Mouse (Mus musculus): ENCODE measurements around the gene Hist1h2ad. TPM values are rescaled to one million over a fixed set of nuclear protein-coding genes. Genes with fewer than 3 reads are reported as not detected.
"Not testable (repeated sequence)": the region's sequence is repeated elsewhere in the genome, so short reads cannot be mapped to it uniquely, and the experiment has no call there.

Hist1h2ad gene
- polyA plus RNA-seq, 1 experiment from 2014 or later = 2.3 TPM

DNA sequence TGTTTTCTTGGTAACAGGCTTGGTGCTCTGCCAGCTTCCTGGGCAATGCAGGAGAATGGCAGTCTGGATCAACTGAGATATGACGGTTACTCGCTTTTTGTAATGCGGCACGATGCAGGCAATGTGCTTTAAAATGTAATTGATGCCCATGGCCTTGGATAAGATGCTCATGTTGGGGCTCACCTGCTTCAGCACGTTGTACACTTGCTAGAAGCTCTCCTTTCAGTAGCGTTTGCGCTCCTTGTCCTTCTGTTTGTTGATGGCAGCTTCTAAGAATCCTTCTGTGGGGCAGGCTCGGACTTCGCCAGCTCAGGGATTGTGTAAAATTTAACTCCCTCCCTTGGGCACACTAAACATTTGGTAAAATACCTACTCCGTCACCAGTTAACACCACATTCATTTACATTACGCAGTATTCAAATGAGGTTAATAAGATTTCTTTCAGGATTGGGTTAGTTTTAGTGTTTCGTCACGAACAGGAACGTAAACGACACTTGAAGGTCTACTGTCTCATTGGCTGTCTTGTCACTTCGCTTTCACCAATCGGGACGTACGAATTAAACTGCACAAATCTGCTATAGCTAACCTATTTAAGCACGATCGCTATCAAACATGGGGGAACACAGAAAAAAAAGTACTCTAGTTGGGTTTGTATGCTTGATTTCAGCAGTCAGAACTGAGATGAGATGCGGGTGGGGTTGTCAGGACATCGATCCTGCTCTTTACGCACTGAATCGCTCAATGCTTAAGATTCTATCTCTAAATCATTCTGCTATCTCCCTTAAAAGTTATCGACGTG is 46.8 kb downstream of the Hist1h2ad start, which contains the start of gene Hist1h2be:
Hist1h2be (minus strand) TSS at position 392 of the 799 bp plus-strand sequence.
- Histone ChIP-seq H3K27ac (peak within 1 kb of the TSS; percentile 98), H3K4me2 (peak within 1 kb of the TSS; percentile 86), H3K4me3 (peak within 1 kb of the TSS; percentile 59), H3K36me3 (no peaks in the 10 kb centered on the region), H3K4me1 (peaks cover 6% of the 10 kb centered on the region; the same call in 1 of the 2 replicates), H3K9ac (peak within 1 kb of the TSS; percentile 84), H3K27me3 (no peaks in the 10 kb centered on the region), H3K9me3 (no peaks in the 10 kb centered on the region)
- ATAC-seq (ENCODE audit: insufficient number of reproducible peaks, low FRiP score, low TSS enrichment, low read depth) = peak; percentile 87
- under 1% methylated on average over 27 of the region's 27 CpGs for WGBS

DNA sequence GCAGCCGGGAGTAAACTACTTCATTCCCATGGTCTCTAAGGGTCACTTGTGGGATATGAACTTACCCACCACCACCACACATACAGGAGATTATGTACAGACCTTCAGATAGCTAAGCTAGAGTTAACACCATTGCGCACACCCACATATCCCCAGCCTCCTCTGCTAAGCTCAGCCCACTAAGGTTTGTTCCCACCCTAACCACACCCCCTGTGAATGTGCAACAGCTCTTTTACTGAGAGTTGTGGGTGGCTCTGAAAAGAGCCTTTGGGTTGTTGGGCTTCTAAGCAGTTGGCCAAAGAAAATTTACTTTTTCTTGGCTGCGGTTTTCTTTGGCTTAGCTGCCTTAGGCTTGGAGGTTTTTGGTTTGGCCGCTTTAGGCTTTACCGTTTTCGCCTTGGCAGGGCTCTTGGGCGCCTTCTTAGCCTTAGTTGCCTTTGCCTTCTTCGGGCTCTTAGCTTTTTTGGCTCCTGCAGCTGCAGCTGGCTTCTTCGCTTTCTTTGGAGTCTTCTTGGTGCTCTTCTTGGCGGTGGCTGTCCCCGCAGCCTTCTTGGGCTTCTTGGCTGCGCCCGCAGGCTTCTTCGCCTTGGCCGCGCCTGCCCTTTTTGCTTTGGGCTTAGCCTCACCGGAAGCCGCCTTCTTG is 47.5 kb downstream of the Hist1h2ad start:
- Histone ChIP-seq H3K27ac (peak overlapping the region; percentile 98), H3K36me3 (no peaks in the 10 kb centered on the region), H3K27me3 (no peaks in the 10 kb centered on the region), H3K4me1 (peaks cover 6% of the 10 kb centered on the region; the same call in 1 of the 2 replicates), H3K9ac (peak overlapping the region; percentile 84), H3K9me3 (no peaks in the 10 kb centered on the region), H3K4me3 (peak overlapping the region; percentile 59), H3K4me2 (peak overlapping the region; percentile 86)
- 0% methylated on average over 18 of the region's 18 CpGs for WGBS
- ATAC-seq (ENCODE audit: insufficient number of reproducible peaks, low FRiP score, low TSS enrichment, low read depth) = peak; percentile 85

DNA sequence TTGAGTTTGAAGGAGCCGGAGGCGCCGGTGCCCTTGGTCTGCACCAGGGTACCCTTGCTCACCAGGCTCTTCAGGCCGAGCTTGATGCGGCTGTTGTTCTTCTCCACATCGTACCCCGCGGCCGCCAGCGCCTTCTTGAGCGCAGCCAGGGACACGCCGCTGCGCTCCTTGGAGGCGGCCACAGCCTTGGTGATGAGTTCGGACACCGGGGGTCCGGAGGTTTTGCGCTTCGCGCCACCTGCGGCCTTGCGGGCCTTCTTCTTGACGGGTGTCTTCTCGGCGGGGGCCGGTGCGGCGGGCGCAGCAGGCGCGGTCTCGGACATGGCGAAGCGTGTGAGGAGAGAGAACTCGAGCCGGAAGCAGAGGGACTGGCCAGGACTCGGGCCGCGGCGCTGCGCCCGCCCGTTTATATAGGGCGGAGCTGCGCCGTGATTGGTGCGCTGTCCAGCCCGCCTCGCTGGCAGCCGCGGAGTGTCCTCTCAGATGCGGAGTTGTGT is 48.0 kb downstream of the Hist1h2ad start, which contains the start of gene Hist1h1e:
Hist1h1e (minus strand) TSS at position 384 of the 497 bp plus-strand sequence.
- H3K4me3 ChIP-seq = peak within 1 kb of the TSS; percentile 59
- H3K9ac ChIP-seq = peak within 1 kb of the TSS; percentile 84
- H3K27me3 ChIP-seq, H3K4me1 ChIP-seq, H3K36me3 ChIP-seq, H3K9me3 ChIP-seq: not testable (repeated sequence)
- peak within 1 kb of the TSS; percentile 86 for H3K4me2 ChIP-seq
- 0% methylated on average over 53 of the region's 53 CpGs for WGBS
- H3K27ac ChIP-seq = peak within 1 kb of the TSS; percentile 98
- peak; percentile 91 for ATAC-seq (ENCODE audit: insufficient number of reproducible peaks, low FRiP score, low TSS enrichment, low read depth)

DNA sequence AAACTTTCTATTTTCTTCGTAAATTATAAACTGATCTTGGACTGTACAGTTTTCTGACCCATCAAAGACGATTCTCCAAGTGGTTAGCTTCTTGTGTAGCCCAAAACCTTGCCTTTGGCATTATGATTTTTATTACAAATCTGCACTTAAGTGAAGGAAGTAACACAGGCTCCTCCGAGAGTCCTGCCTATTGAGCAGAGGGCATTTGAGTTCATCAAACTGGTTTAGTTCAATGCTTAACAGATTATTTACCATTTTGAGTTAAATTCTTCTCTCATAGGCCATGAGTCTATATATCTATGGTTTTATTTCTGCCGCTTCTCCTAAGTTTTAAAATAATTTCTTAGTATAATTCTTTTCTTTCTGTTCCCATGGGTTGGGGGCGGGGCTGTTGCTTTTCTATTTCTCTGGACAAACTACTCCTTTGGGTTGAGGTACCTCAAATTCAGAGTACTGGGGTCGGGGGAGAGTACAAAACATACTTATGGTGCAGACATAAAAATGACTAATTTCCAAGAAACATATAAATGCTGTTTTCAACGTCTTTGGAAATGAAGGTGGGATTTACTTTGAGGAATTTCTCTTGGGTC is 48.8 kb downstream of the Hist1h2ad start:
- H3K4me2 ChIP-seq = peak overlapping the region; percentile 86
- H3K4me1 ChIP-seq = peaks cover 6% of the 10 kb centered on the region; the same call in 1 of the 2 replicates
- H3K27me3 ChIP-seq = no peaks in the 10 kb centered on the region
- peak overlapping the region; percentile 98 for H3K27ac ChIP-seq
- 0 out of 2 replicates have a peak overlapping the region, but pooled peaks have one; percentile 84 for H3K9ac ChIP-seq
- no peaks in the 10 kb centered on the region for H3K36me3 ChIP-seq
- no peak for ATAC-seq (ENCODE audit: insufficient number of reproducible peaks, low FRiP score, low TSS enrichment, low read depth)
- WGBS = 24% methylated on average over 7 of the region's 7 CpGs
- no peaks in the 10 kb centered on the region for H3K9me3 ChIP-seq
- peak overlapping the region; percentile 59 for H3K4me3 ChIP-seq

Small RNAs within 50 kb of the gene (microRNA-seq; reads per million reads assigned to microRNA genes)
- gene Gm44297 (0.61 reads per million), gene Gm44359 (not detected), gene Gm44394 (not detected)

Other genes with a start within 250 kb of the Hist1h2ad start
- gene Zfp322a, start 205.2 kb upstream of the Hist1h2ad start, polyA plus RNA-seq (2015; fragmentation: Nextera tagmentation; extraction: Ambion mirVana) = 42.4 and 44.2 TPM in 2 replicates
- 11.9 and 13.9 TPM in 2 replicates for gene Abt1, start 150.5 kb upstream of the Hist1h2ad start, polyA plus RNA-seq (2015; fragmentation: Nextera tagmentation; extraction: Ambion mirVana)
- gene Btn1a1, start 108.5 kb upstream of the Hist1h2ad start, polyA plus RNA-seq (2015; fragmentation: Nextera tagmentation; extraction: Ambion mirVana) = 0.18 and 0.22 TPM in 2 replicates
- gene Btn2a2, start 85.5 kb upstream of the Hist1h2ad start, polyA plus RNA-seq (2015; fragmentation: Nextera tagmentation; extraction: Ambion mirVana) = 0.61 and 0.67 TPM in 2 replicates
- gene Hist1h4h, start 43.3 kb upstream of the Hist1h2ad start, polyA plus RNA-seq (2015; fragmentation: Nextera tagmentation; extraction: Ambion mirVana) = 4.8 and 6.3 TPM in 2 replicates
- 4.1 and 7.5 TPM in 2 replicates for gene Hist1h2af, start 40.5 kb upstream of the Hist1h2ad start, polyA plus RNA-seq (2015; fragmentation: Nextera tagmentation; extraction: Ambion mirVana)
- gene Hist1h3g, start 39.0 kb upstream of the Hist1h2ad start, polyA plus RNA-seq (2015; fragmentation: Nextera tagmentation; extraction: Ambion mirVana) = 3.4 and 5.4 TPM in 2 replicates
- 0.77 and 0.83 TPM in 2 replicates for gene Hist1h2bh, start 31.0 kb upstream of the Hist1h2ad start, polyA plus RNA-seq (2015; fragmentation: Nextera tagmentation; extraction: Ambion mirVana)
- gene Hist1h3f, start 30.3 kb upstream of the Hist1h2ad start, polyA plus RNA-seq (2015; fragmentation: Nextera tagmentation; extraction: Ambion mirVana) = 1.1 TPM in 1 of 2 replicates, not detected in the other
- 0.65 and 0.95 TPM in 2 replicates for gene Hist1h4f, start 22.7 kb upstream of the Hist1h2ad start, polyA plus RNA-seq (2015; fragmentation: Nextera tagmentation; extraction: Ambion mirVana)
- 0.32 and 0.51 TPM in 2 replicates for gene Hist1h1d, start 21.1 kb upstream of the Hist1h2ad start, polyA plus RNA-seq (2015; fragmentation: Nextera tagmentation; extraction: Ambion mirVana)
- gene Hist1h3e, start 12.0 kb upstream of the Hist1h2ad start, polyA plus RNA-seq (2015; fragmentation: Nextera tagmentation; extraction: Ambion mirVana) = 2.1 and 4.8 TPM in 2 replicates
- 68.7 and 88.5 TPM in 2 replicates for gene Hist1h2ae, start 3.2 kb upstream of the Hist1h2ad start, polyA plus RNA-seq (2015; fragmentation: Nextera tagmentation; extraction: Ambion mirVana)
- gene Hist1h2bg, start 3.0 kb upstream of the Hist1h2ad start, polyA plus RNA-seq (2015; fragmentation: Nextera tagmentation; extraction: Ambion mirVana) = 5.5 and 6.0 TPM in 2 replicates
- gene Hist1h2bf, start 185 bp upstream of the Hist1h2ad start, polyA plus RNA-seq (2015; fragmentation: Nextera tagmentation; extraction: Ambion mirVana) = 2.9 and 5.8 TPM in 2 replicates
- gene Hist1h3d, start 1.4 kb downstream of the Hist1h2ad start, polyA plus RNA-seq (2015; fragmentation: Nextera tagmentation; extraction: Ambion mirVana) = 5.8 and 6.5 TPM in 2 replicates
- 75.2 and 108 TPM in 2 replicates for gene Hist1h4d, start 7.2 kb downstream of the Hist1h2ad start, polyA plus RNA-seq (2015; fragmentation: Nextera tagmentation; extraction: Ambion mirVana)
- 1.9 and 2.1 TPM in 2 replicates for gene Hist1h2be, start 46.7 kb downstream of the Hist1h2ad start, polyA plus RNA-seq (2015; fragmentation: Nextera tagmentation; extraction: Ambion mirVana)
- 17.2 and 18.2 TPM in 2 replicates for gene Hist1h1e, start 48.2 kb downstream of the Hist1h2ad start, polyA plus RNA-seq (2015; fragmentation: Nextera tagmentation; extraction: Ambion mirVana)
- 0.76 and 0.78 TPM in 2 replicates for gene Hist1h2ac, start 109.6 kb downstream of the Hist1h2ad start, polyA plus RNA-seq (2015; fragmentation: Nextera tagmentation; extraction: Ambion mirVana)
- 47.2 and 57.0 TPM in 2 replicates for gene Hist1h2bc, start 109.8 kb downstream of the Hist1h2ad start, polyA plus RNA-seq (2015; fragmentation: Nextera tagmentation; extraction: Ambion mirVana)
- 0.20 TPM in 1 of 2 replicates, not detected in the other for gene Hist1h1t, start 121.4 kb downstream of the Hist1h2ad start, polyA plus RNA-seq (2015; fragmentation: Nextera tagmentation; extraction: Ambion mirVana)
- 3.2 and 4.0 TPM in 2 replicates for gene Hist1h4c, start 124.1 kb downstream of the Hist1h2ad start, polyA plus RNA-seq (2015; fragmentation: Nextera tagmentation; extraction: Ambion mirVana)
- 7.3 and 10.3 TPM in 2 replicates for gene Hfe, start 136.5 kb downstream of the Hist1h2ad start, polyA plus RNA-seq (2015; fragmentation: Nextera tagmentation; extraction: Ambion mirVana)
- 28.0 and 31.1 TPM in 2 replicates for gene Hist1h1c, start 164.4 kb downstream of the Hist1h2ad start, polyA plus RNA-seq (2015; fragmentation: Nextera tagmentation; extraction: Ambion mirVana)
- gene Hist1h3c, start 171.2 kb downstream of the Hist1h2ad start, polyA plus RNA-seq (2015; fragmentation: Nextera tagmentation; extraction: Ambion mirVana) = 5.8 and 6.6 TPM in 2 replicates
- gene Hist1h2bb, start 172.4 kb downstream of the Hist1h2ad start, polyA plus RNA-seq (2015; fragmentation: Nextera tagmentation; extraction: Ambion mirVana) = 2.0 and 2.1 TPM in 2 replicates
- gene Hist1h2ab, start 176.7 kb downstream of the Hist1h2ad start, polyA plus RNA-seq (2015; fragmentation: Nextera tagmentation; extraction: Ambion mirVana) = 23.3 and 37.2 TPM in 2 replicates
- gene Hist1h3b, start 177.9 kb downstream of the Hist1h2ad start, polyA plus RNA-seq (2015; fragmentation: Nextera tagmentation; extraction: Ambion mirVana) = 4.0 and 12.0 TPM in 2 replicates
- gene Hist1h4b, start 182.6 kb downstream of the Hist1h2ad start, polyA plus RNA-seq (2015; fragmentation: Nextera tagmentation; extraction: Ambion mirVana) = 4.1 and 4.5 TPM in 2 replicates
- 0.33 and 0.60 TPM in 2 replicates for gene Hist1h4a, start 186.8 kb downstream of the Hist1h2ad start, polyA plus RNA-seq (2015; fragmentation: Nextera tagmentation; extraction: Ambion mirVana)
- 3.1 and 7.2 TPM in 2 replicates for gene Hist1h3a, start 188.0 kb downstream of the Hist1h2ad start, polyA plus RNA-seq (2015; fragmentation: Nextera tagmentation; extraction: Ambion mirVana)
- 0.74 and 2.1 TPM in 2 replicates for gene Hist1h1a, start 189.3 kb downstream of the Hist1h2ad start, polyA plus RNA-seq (2015; fragmentation: Nextera tagmentation; extraction: Ambion mirVana)
- gene Trim38, start 195.5 kb downstream of the Hist1h2ad start, polyA plus RNA-seq (2015; fragmentation: Nextera tagmentation; extraction: Ambion mirVana) = not detected in 2 replicates
- gene Slc17a2, start 232.6 kb downstream of the Hist1h2ad start, polyA plus RNA-seq (2015; fragmentation: Nextera tagmentation; extraction: Ambion mirVana) = not detected in 2 replicates